Mouse (Mus musculus): ENCODE results near the gene Slc25a35. TPM values are rescaled to one million over a fixed set of nuclear protein-coding genes. Genes with fewer than 3 reads are reported as not detected.
A peak's percentile ranks its signal among the peaks of the same experiment; 100 is the strongest.
"Not testable (repeated sequence)": the region's sequence is repeated elsewhere in the genome, so short reads cannot be mapped to it uniquely, and the experiment has no call there.

Slc25a35 gene
- polyA plus RNA-seq, 2 experiments from 2014 or later, result 7.2 to 7.6 TPM

DNA sequence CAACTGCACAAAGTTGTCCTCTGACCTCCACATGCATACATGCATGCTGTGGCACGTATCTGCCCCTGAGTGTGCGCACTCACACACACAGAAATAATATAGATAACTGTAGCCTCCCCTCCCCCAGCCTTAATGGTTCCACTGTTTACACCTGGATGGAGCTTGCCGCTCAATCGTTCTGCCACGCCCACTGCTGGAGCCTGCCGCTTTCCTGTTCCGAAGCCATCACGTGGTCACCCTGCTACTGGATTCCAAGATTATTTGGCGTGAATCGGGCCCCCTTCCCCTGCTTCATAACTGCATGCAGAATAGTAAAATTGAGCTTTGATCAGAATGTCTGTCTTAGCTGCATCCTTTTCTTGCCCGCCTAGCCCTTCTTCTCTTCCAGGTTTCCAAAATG, 5.8 kb upstream of the Slc25a35 start:
- not testable (repeated sequence) for ATAC-seq

- ATAC-seq, result no peak
Observed at GRCm38 (mm10) chr11:68963405-68963804, 4.5 kb upstream of the Slc25a35 start.

- ATAC-seq, result no peak
Observed at GRCm38 (mm10) chr11:68965050-68965449, 2.9 kb upstream of the Slc25a35 start.

GRCm38 (mm10) chr11:68965845-68966244, 2.1 kb upstream of the Slc25a35 start:
- no peak for ATAC-seq

GRCm38 (mm10) chr11:68966554-68966953, 1.4 kb upstream of the Slc25a35 start:
- ATAC-seq, result no peak

- no peak for ATAC-seq
Observed at GRCm38 (mm10) chr11:68968752-68969151, 821 bp downstream of the Slc25a35 start.

DNA sequence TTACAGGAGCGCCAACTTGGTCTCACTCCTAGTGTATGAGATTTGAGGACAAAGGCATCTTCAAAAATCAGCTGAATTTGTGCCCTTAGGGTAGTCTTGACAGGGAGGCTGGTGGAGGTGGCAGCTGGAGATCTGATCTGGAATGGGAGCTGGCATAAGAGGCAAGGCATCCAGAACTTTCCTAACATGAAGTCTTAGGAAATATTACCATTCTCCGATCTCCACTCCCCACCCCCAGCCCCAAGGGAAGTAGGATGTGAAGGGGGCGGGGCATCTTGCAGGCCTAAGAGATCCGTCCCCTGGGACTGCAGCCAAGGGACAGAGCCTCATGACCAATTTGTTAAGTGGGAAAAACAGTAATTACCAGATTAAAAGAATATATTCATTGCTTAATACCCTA, 2.3 kb downstream of the Slc25a35 start:
- ATAC-seq, result no peak

DNA sequence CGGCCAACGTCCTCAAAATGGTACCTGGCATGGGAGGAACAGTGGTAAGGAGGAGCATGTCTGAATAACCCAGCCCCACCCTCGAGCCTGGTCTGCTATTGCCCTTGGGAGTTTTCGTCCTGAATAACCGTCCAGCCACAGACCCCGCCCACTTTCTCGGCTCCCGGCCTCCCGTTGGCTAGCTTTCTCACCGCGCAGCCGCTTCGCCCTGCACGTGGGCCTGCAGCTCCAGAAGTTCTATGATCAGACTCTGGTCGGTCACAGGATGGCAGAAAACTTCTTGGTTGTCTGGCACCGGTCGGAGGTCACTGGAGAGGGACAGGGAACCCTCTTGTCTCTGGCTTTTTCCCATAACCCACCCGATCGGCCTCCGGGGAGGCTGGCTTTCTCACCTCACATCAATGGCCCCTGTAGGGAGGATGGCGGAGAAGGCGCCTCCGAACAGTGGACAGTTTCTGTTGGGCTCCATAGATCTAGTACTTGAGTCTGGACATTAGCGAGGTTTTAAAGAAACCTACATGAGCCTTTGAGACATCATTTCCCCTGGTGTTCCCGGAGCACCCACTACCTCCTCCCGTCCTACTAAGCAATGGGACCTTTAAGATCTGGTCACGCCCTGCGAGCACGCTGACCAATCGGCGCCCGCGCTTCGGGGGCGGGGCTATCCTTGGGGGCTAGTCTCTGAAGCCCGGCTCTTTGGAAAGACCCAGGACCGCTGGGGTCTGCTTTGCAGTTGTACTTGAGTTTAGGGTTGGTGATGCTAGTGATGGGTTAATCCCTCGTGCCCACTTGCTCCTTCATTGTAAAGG, 5.5 kb downstream of the Slc25a35 start:
- ATAC-seq, result peak; percentile 83

DNA sequence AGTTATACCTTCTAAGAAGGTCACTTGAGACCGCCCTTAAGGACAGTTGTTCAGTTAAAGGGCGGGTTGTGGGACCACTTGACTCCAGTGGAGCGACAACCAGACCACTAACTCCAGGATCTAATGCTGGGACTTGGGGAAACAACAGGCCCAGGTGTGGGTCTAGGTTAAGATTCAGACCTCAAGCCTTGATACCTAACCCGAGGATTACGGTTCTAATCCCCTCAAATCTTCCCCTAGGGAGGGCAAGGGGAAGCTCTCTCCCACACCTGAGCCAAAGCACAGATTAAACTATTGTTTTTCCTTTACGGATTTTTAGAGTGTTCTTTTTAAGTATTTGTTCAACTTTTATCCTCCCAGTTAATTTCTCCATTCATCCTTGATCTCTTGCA, 6.1 kb downstream of the Slc25a35 start:
- no peak for ATAC-seq

DNA sequence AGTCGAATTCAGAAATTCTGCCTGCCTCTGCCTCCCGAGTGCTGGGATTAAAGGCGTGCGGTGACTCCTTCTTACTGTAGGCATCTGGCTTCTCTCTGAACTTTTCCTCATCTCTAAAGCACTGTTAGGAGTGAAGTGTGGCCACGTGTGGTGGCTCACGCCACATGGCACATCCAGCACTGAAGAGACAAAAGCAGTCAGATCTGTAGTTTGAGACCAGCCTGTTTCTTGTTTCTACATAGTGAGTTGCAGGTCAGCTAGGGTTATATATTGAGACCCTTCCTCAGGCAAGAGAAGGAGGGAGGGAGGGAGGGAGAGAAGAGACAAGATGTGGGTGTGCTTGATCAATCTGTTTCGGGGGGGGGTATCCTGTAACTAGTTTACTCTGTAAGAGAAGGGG, 7.2 kb downstream of the Slc25a35 start, which contains the start of gene Rangrf:
Gene Rangrf (minus strand): TSS at position 101 of the 400 bp plus-strand sequence.
- no peak for ATAC-seq

GRCm38 (mm10) chr11:68975601-68976000, 7.7 kb downstream of the Slc25a35 start:
- ATAC-seq, result no peak

- ATAC-seq, result no peak
Observed at GRCm38 (mm10) chr11:68979320-68979733, 11.4 kb downstream of the Slc25a35 start.

GRCm38 (mm10) chr11:68980919-68981318, 13.0 kb downstream of the Slc25a35 start:
- no peak for ATAC-seq

- no peak for ATAC-seq
Observed at GRCm38 (mm10) chr11:68982639-68983369, 14.9 kb downstream of the Slc25a35 start.

- ATAC-seq, result no peak
Observed at GRCm38 (mm10) chr11:68987365-68987882, 19.5 kb downstream of the Slc25a35 start.

- ATAC-seq, result no peak
Observed at GRCm38 (mm10) chr11:68988341-68988740, 20.4 kb downstream of the Slc25a35 start.

- no peak for ATAC-seq
Observed at GRCm38 (mm10) chr11:68993122-68993521, 25.2 kb downstream of the Slc25a35 start.

- no peak for ATAC-seq
Observed at GRCm38 (mm10) chr11:68994377-68994776, 26.4 kb downstream of the Slc25a35 start.

DNA sequence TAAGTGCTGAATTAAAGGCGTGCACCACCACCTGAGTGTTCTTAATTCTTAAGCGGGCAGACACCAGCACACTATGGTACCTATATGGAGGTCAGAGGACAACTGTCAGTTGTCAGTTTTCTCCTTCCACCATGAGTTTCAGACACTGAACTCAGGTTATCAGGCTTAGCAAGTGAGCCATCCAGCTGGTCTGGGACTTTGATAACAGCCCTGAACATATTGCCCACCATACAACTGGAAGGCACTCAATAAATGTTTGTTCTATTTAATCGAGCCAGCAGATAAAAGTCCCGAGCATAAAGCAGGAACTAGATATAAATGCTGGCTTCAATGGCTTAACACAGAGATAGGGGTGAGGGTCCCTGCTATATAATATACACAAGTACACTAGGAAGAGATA, 29.1 kb downstream of the Slc25a35 start:
- ATAC-seq, result no peak

DNA sequence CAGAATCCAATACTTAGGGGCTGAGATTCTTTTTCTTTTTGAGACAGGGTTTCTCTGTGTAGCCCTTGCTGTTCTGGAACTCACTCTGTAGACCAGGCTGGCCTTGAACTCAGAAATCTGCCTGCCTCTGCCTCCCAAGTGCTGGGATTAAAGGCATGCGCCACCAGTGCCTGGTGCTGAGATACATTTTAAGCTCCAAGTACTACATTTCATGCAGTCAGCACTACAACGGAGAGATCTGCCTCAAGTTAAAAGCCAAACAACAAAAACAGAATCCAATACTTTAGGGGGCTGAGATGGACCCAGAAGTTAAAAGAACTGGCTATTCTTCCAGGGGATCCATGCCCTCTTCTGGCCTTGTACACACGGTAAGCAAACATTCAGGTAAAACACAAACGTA, 34.9 kb downstream of the Slc25a35 start:
- ATAC-seq, result not testable (repeated sequence)

DNA sequence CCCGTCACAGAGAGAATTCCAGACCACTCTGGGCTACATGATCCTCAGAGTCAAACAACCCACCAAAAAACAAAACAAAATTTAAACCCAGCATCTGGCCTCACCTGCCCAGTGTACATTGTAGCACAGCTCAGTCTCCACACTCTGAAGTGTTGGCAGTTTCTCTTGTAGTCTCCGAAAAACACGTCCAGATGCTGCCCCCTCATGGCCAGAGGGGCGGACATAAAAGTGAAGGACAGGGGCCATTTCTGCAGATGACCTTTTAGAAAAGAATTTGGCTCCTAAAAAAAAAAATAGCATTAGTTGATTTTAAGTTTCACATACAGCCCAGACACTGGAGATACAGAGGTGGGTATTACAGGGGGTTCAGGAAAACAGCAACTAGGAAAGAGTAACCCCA, 35.7 kb downstream of the Slc25a35 start:
- no peak for ATAC-seq

DNA sequence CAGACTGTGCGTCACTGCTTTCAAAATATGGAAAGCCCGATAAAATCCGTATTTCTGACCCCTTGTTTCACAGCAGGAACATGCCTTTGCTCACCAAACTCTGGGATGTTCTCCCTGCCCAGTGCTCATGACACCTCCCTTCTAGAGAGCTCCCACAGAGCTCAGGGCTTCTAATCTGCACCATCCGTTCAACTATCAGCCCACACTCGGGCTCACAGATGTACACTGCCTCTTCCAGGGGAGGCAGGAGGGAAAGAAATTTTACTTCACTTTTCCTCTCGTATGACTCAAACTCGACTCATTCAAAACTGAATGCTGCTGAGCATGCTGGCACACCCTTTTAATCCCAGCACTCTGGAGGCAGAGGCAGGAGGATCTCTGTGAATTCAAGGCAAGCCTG, 37.3 kb downstream of the Slc25a35 start:
- ATAC-seq, result no peak

- not testable (repeated sequence) for ATAC-seq
Observed at GRCm38 (mm10) chr11:69006575-69006974, 38.6 kb downstream of the Slc25a35 start.
